Mouse (Mus musculus) large intestine, adult 2 months (tissue): ENCODE measurements around the gene Prss16. TPM values are rescaled to one million over a fixed set of nuclear protein-coding genes. Genes with fewer than 3 reads are reported as not detected.
A peak's percentile ranks its signal among the peaks of the same experiment; 100 is the strongest.

Source experiments
- DNase-seq: peaks from one replicate; pipeline ENCODE4 v3.0.0-alpha.2; 2012; ENCODE audit warnings: low read depth, low spot score
- WGBS: fragments of 180-500 bp; shearing (Covaris S2); methylation state at CpG from one replicate; pipeline ENCODE4 v1.1.7; 2018; 5-methylcytosine and 5-hydroxymethylcytosine counted together
- polyA plus RNA-seq: library from polyadenylated mRNA; depleted of rRNA; stranded (reverse); fragments of >200 nt; gene quantifications from 2 replicates; pipeline ENCODE4 v1.2.3, GENCODE M21; 2012; rRNA removed

The Prss16 gene
- polyA plus RNA-seq, 1 experiment: 2.9 TPM

- DNase-seq: no peak
- 30% methylated on average over 17 of the region's 17 CpGs for WGBS
These were observed 27.7 kb downstream of the Prss16 start for GRCm38 (mm10) chr13:21981803-21982193.

- WGBS: 3% methylated on average over 58 of the region's 58 CpGs
- DNase-seq: no peak
These were observed 28.4 kb downstream of the Prss16 start, which contains the start of gene Pom121l2 for GRCm38 (mm10) chr13:21980981-21981802. TSS of gene Pom121l2 (plus strand) at chr13:21981194.

GRCm38 (mm10) chr13:21974726-21975473 is 34.6 kb downstream of the Prss16 start:
- WGBS: 3% methylated on average over 20 of the region's 20 CpGs
- DNase-seq: peak; percentile 54

DNA sequence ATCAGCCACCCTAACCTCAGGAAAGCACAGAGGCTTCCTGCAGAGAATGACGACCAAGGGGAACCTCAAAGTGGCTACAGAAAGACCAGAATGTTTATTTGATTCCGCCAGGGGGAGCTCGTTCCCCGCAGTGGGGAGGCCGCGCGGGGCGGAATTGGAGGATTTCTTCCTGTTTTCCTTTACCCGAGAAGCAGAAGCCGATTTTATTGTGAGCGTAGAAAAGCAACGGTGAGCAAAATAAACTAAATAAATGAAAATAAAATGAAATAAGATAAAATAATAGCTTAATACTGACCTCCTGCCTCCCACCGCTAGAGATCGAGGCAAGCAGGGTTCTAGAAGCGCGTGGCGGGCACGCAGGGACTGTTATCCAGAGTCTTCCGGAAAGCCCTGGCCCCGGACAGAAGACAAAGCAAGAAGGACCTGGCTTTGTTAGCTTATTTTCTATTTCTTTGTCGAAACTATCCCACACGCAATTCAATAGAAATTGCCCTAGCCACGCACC is 35.3 kb downstream of the Prss16 start:
- peak; percentile 84 for DNase-seq
- under 1% methylated on average over 23 of the region's 23 CpGs for WGBS

DNA sequence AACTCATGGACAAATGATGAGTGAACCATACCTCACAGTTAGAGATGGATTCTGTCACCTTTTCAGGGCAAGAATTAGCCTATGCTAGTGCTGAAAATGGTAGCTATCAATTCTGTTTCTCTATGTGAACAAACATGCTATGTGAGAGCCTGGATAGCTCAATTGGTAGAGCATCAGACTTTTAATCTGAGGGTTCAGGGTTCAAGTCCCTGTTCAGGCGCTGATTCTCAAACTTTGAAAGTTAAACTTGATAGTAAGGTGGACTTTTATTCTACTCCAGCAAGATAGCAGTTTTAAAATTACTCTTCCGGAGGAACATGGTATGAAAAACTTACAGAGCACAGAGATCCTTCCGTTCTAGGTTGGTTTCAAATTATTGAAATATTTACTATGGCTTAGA is 37.9 kb downstream of the Prss16 start:
- WGBS: 46% methylated on average over 3 of the region's 3 CpGs
- DNase-seq: no peak

DNA sequence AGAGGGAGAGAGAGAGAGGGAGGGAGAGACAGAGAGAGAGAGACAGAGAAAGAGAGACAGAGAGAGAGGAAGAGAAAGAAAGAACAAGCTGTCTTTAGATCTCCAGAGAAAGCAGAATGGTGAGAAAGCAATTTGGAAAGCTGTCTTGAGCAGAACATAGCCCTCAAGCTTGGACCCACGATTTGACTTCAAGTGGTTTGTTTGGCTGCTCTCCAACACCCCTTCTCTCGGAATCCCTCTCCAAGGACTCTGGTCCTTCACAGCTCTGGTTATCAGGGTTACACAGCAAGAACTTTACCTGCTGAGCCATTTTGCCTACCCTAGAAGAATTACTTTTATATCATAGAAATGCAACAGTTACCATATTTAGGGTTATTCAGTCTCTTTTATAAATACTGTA is 39.7 kb downstream of the Prss16 start:
- 38% methylated on average over 2 of the region's 2 CpGs for WGBS
- no peak for DNase-seq

DNA sequence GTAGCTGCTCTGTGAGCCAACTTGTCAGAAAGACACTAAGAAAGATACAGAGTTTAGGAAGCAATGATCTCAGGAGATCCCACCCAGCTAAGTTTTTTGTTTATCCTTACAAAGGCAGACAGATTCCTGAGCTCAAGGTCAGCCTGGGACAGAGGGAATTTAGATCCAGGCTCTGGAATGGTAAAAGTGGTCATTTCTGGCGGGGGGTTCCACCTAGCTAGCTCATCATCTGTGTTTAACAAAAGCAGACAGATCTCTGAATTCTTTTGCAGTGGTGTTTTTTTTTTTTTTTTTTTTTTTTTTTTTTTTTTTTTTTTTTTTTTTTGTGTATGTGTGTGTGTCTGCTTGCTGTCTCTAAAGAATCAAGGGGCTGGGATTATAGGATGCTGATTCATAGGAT is 40.3 kb downstream of the Prss16 start:
- no peak for DNase-seq
- 48% methylated on average over 1 of the region's 1 CpGs for WGBS

Other genes starting within 250 kb of the Prss16 start
- gene Hist1h1b, start 229.1 kb downstream of the Prss16 start, polyA plus RNA-seq: 4.2 and 4.5 TPM in 2 replicates
- gene Hist1h3i, start 226.4 kb downstream of the Prss16 start, polyA plus RNA-seq: 46.3 and 55.3 TPM in 2 replicates
- gene Hist1h2an, start 222.5 kb downstream of the Prss16 start, polyA plus RNA-seq: 7.4 and 15.3 TPM in 2 replicates
- gene Hist1h2bp, start 222.3 kb downstream of the Prss16 start, polyA plus RNA-seq: 2.1 and 5.4 TPM in 2 replicates
- gene Hist1h2bq, start 199.5 kb downstream of the Prss16 start, polyA plus RNA-seq: 23.8 and 61.7 TPM in 2 replicates
- gene Hist1h2ao, start 199.3 kb downstream of the Prss16 start, polyA plus RNA-seq: not detected in 2 replicates
- 0.98 TPM in 1 of 2 replicates, not detected in the other for gene Hist1h4m, start 198.0 kb downstream of the Prss16 start, polyA plus RNA-seq
- gene Hist1h4n, start 177.5 kb downstream of the Prss16 start, polyA plus RNA-seq: 38.1 and 56.7 TPM in 2 replicates
- gene Hist1h2ap, start 176.2 kb downstream of the Prss16 start, polyA plus RNA-seq: 253 and 504 TPM in 2 replicates
- gene Hist1h2br, start 176.0 kb downstream of the Prss16 start, polyA plus RNA-seq: 19.9 and 53.9 TPM in 2 replicates
- gene Zfp184, start 64.6 kb downstream of the Prss16 start, polyA plus RNA-seq: 0.10 and 0.29 TPM in 2 replicates
- not detected in 2 replicates for gene Pom121l2, start 28.5 kb downstream of the Prss16 start, polyA plus RNA-seq
- gene Hist1h2ah, start 25.8 kb upstream of the Prss16 start, polyA plus RNA-seq: 27.5 and 54.8 TPM in 2 replicates
- gene Hist1h2bk, start 26.1 kb upstream of the Prss16 start, polyA plus RNA-seq: 29.1 and 34.6 TPM in 2 replicates
- gene Hist1h4i, start 31.6 kb upstream of the Prss16 start, polyA plus RNA-seq: 14.9 and 16.6 TPM in 2 replicates
- gene Hist1h2ag, start 33.2 kb upstream of the Prss16 start, polyA plus RNA-seq: 8.2 and 10.2 TPM in 2 replicates
- gene Hist1h2bj, start 33.5 kb upstream of the Prss16 start, polyA plus RNA-seq: 19.3 and 26.1 TPM in 2 replicates
- gene Vmn1r188, start 74.7 kb upstream of the Prss16 start, polyA plus RNA-seq: not detected in 2 replicates
- gene Vmn1r189, start 96.1 kb upstream of the Prss16 start, polyA plus RNA-seq: not detected in 2 replicates
- not detected in 2 replicates for gene Vmn1r191, start 174.2 kb upstream of the Prss16 start, polyA plus RNA-seq
- not detected in 2 replicates for gene Vmn1r192, start 181.4 kb upstream of the Prss16 start, polyA plus RNA-seq
- not detected in 2 replicates for gene Vmn1r193, start 213.4 kb upstream of the Prss16 start, polyA plus RNA-seq
- not detected in 2 replicates for gene Vmn1r194, start 234.5 kb upstream of the Prss16 start, polyA plus RNA-seq